Mouse (Mus musculus): ENCODE measurements around the gene Snorc.

GRCm38 (mm10) chr1:87525041-87525440 is 55.0 kb downstream of the Snorc start:
- no peak for TF ChIP-seq CTCF (conservative IDR thresholded peaks at IDR 0.05; ENCODE audit: insufficient read depth, insufficient read length, low read depth, low read length)
- TF ChIP-seq POLR2A (IDR thresholded peaks at IDR 0.05; ENCODE audit: low read depth, low read length) = no peak

All from kidney, adult 2 months (tissue).